Mouse (Mus musculus) heart, adult 9 months (tissue): ENCODE results near the gene Trmt1.

Experiments used
- DNase-seq, 2 experiments: peaks; one replicate each; pipeline ENCODE4 v3.0.0; 2022; ENCODE audit warnings: low spot score in 2 of 2

Gene Trmt1

GRCm38 (mm10) chr8:84708774-84709475 is 22.8 kb downstream of the Trmt1 start:
- peak; percentile 82 to 88 for DNase-seq

- no peak for DNase-seq
Measured at GRCm38 (mm10) chr8:84709931-84710330, 23.8 kb downstream of the Trmt1 start.

- no peak for DNase-seq
Measured at GRCm38 (mm10) chr8:84711312-84711711, 25.2 kb downstream of the Trmt1 start.

GRCm38 (mm10) chr8:84711933-84712758 is 26.0 kb downstream of the Trmt1 start:
- peak; percentile 69 to 76 for DNase-seq

GRCm38 (mm10) chr8:84712759-84713120 is 26.6 kb downstream of the Trmt1 start:
- DNase-seq, result no peak

GRCm38 (mm10) chr8:84713381-84713780 is 27.3 kb downstream of the Trmt1 start:
- DNase-seq, result no peak

GRCm38 (mm10) chr8:84714161-84714560 is 28.1 kb downstream of the Trmt1 start:
- no peak for DNase-seq

GRCm38 (mm10) chr8:84715893-84716468 is 29.9 kb downstream of the Trmt1 start:
- DNase-seq, result no peak

- DNase-seq, result no peak
Measured at GRCm38 (mm10) chr8:84716790-84717189, 30.7 kb downstream of the Trmt1 start.

GRCm38 (mm10) chr8:84718476-84718875 is 32.4 kb downstream of the Trmt1 start:
- DNase-seq, result no peak

GRCm38 (mm10) chr8:84718959-84719690 is 33.0 kb downstream of the Trmt1 start:
- no peak for DNase-seq

- DNase-seq, result no peak
Measured at GRCm38 (mm10) chr8:84722530-84722849, 36.4 kb downstream of the Trmt1 start.

- DNase-seq, result peak; percentile 84 to 85
Measured at GRCm38 (mm10) chr8:84722850-84723570, 36.9 kb downstream of the Trmt1 start, which contains the start of gene G430095P16Rik. TSS of gene G430095P16Rik (plus strand) at chr8:84723007.

GRCm38 (mm10) chr8:84723571-84723900 is 37.4 kb downstream of the Trmt1 start:
- DNase-seq, result no peak

GRCm38 (mm10) chr8:84724683-84725082 is 38.6 kb downstream of the Trmt1 start:
- DNase-seq, result no peak

- no peak for DNase-seq
Measured at GRCm38 (mm10) chr8:84725246-84725940, 39.3 kb downstream of the Trmt1 start.

- DNase-seq, result peak; percentile 69 to 72
Measured at GRCm38 (mm10) chr8:84725941-84726259, 39.8 kb downstream of the Trmt1 start.

- DNase-seq, result no peak
Measured at GRCm38 (mm10) chr8:84728474-84728873, 42.4 kb downstream of the Trmt1 start.

GRCm38 (mm10) chr8:84729921-84730362 is 43.8 kb downstream of the Trmt1 start:
- DNase-seq, result peak; percentile 73 to 83

- peak; percentile 85 to 86 for DNase-seq
Measured at GRCm38 (mm10) chr8:84730541-84731370, 44.6 kb downstream of the Trmt1 start.
